Mouse (Mus musculus): ENCODE measurements at regions not wholly inside any gene's neighbourhood (a gene's known extent, or its start where the extent isn't known, plus 50 kb on each side); places are given as distances from the start of the nearest gene placed in this dataset.

GRCm38 (mm10) chr10:21446641-21447040 is 69.5 kb downstream of the Aldh8a1 start:
- DNase-seq: no peak

- no peak for DNase-seq
Measured at GRCm38 (mm10) chr10:21448132-21448531, 71.0 kb downstream of the Aldh8a1 start.

GRCm38 (mm10) chr10:21448942-21449341 is 71.9 kb downstream of the Aldh8a1 start:
- DNase-seq: no peak

- DNase-seq: no peak
Measured at GRCm38 (mm10) chr10:21452611-21453010, 75.5 kb downstream of the Aldh8a1 start.

GRCm38 (mm10) chr10:21453527-21453926 is 76.4 kb downstream of the Aldh8a1 start:
- DNase-seq: no peak

GRCm38 (mm10) chr10:21454153-21454552 is 77.1 kb downstream of the Aldh8a1 start:
- DNase-seq: no peak

GRCm38 (mm10) chr10:21454757-21455156 is 77.7 kb downstream of the Aldh8a1 start:
- no peak for DNase-seq

- DNase-seq: no peak
Measured at GRCm38 (mm10) chr10:21455863-21456262, 78.8 kb downstream of the Aldh8a1 start.

GRCm38 (mm10) chr10:21456359-21456758 is 79.3 kb downstream of the Aldh8a1 start:
- DNase-seq: no peak

- DNase-seq: no peak
Measured at GRCm38 (mm10) chr10:21456991-21457390, 79.9 kb downstream of the Aldh8a1 start.

- no peak for DNase-seq
Measured at GRCm38 (mm10) chr10:21458608-21459007, 81.5 kb downstream of the Aldh8a1 start.

GRCm38 (mm10) chr10:21460062-21460461 is 83.0 kb downstream of the Aldh8a1 start:
- no peak for DNase-seq

GRCm38 (mm10) chr10:21462915-21463314 is 85.8 kb downstream of the Aldh8a1 start:
- DNase-seq: no peak

GRCm38 (mm10) chr10:21465362-21465761 is 88.3 kb downstream of the Aldh8a1 start:
- peak; percentile 74 for DNase-seq

- no peak for DNase-seq
Measured at GRCm38 (mm10) chr10:21465806-21466377, 88.8 kb downstream of the Aldh8a1 start.

- no peak for DNase-seq
Measured at GRCm38 (mm10) chr10:21467425-21468085, 90.5 kb downstream of the Aldh8a1 start.

- no peak for DNase-seq
Measured at GRCm38 (mm10) chr10:21468421-21468820, 91.3 kb downstream of the Aldh8a1 start.

- no peak for DNase-seq
Measured at GRCm38 (mm10) chr10:21469961-21470360, 92.9 kb downstream of the Aldh8a1 start.

- DNase-seq: no peak
Measured at GRCm38 (mm10) chr10:21470589-21470988, 93.5 kb downstream of the Aldh8a1 start.

- DNase-seq: no peak
Measured at GRCm38 (mm10) chr10:21474242-21474641, 97.2 kb downstream of the Aldh8a1 start.

- DNase-seq: no peak
Measured at GRCm38 (mm10) chr10:21478004-21478403, 100.9 kb downstream of the Aldh8a1 start.

- no peak for DNase-seq
Measured at GRCm38 (mm10) chr10:21479403-21479802, 102.3 kb downstream of the Aldh8a1 start.

- DNase-seq: no peak
Measured at GRCm38 (mm10) chr10:21481255-21481654, 104.2 kb downstream of the Aldh8a1 start.

- DNase-seq: peak; percentile 30
Measured at GRCm38 (mm10) chr10:21482055-21482454, 105.0 kb downstream of the Aldh8a1 start.

- no peak for DNase-seq
Measured at GRCm38 (mm10) chr10:21482659-21483058, 105.6 kb downstream of the Aldh8a1 start.
